Mouse (Mus musculus): ENCODE measurements around the gene Efna5. TPM values are rescaled to one million over a fixed set of nuclear protein-coding genes. Genes with fewer than 3 reads are reported as not detected.
A peak's percentile ranks its signal among the peaks of the same experiment; 100 is the strongest.

The Efna5 gene
- polyA plus RNA-seq, 1 experiment from 2014 or later: 32.3 TPM

GRCm38 (mm10) chr17:62672068-62672467 lies 209.0 kb downstream of the Efna5 start:
- ATAC-seq: no peak
- H3K9ac ChIP-seq (ENCODE audit: low read depth, low read length): no peak overlapping the region
- H3K9me3 ChIP-seq (ENCODE audit: control insufficient read depth, low read length): no peaks in the 10 kb centered on the region
- no peak overlapping the region for H3K4me2 ChIP-seq (ENCODE audit: low read length)
- H3K4me3 ChIP-seq (ENCODE audit: low read length): no peak overlapping the region
- no peaks in the 10 kb centered on the region for H3K36me3 ChIP-seq (ENCODE audit: control insufficient read depth, insufficient read depth, low read length)
- WGBS: 83% methylated on average over 8 of the region's 8 CpGs
- no peaks in the 10 kb centered on the region for H3K27me3 ChIP-seq (replicated peaks; ENCODE audit: control insufficient read depth, insufficient read depth, low read length)
- no peak overlapping the region for H3K27ac ChIP-seq (ENCODE audit: low read depth, low read length)
- no peaks in the 10 kb centered on the region for H3K4me1 ChIP-seq (ENCODE audit: control insufficient read depth, insufficient read depth, low read depth, low read length)

GRCm38 (mm10) chr17:62666761-62667160 lies 214.4 kb downstream of the Efna5 start:
- ATAC-seq: no peak
- Histone ChIP-seq H3K9ac (ENCODE audit: low read depth, low read length) (no peak overlapping the region), H3K27ac (ENCODE audit: low read depth, low read length) (no peak overlapping the region), H3K4me1 (ENCODE audit: control insufficient read depth, insufficient read depth, low read depth, low read length) (0 out of 2 replicates have a peak, but pooled peaks cover 3% of the 10 kb centered on the region), H3K4me2 (ENCODE audit: low read length) (no peak overlapping the region), H3K27me3 (replicated peaks; ENCODE audit: control insufficient read depth, insufficient read depth, low read length) (no peaks in the 10 kb centered on the region), H3K36me3 (ENCODE audit: control insufficient read depth, insufficient read depth, low read length) (no peaks in the 10 kb centered on the region), H3K9me3 (ENCODE audit: control insufficient read depth, low read length) (no peaks in the 10 kb centered on the region), H3K4me3 (ENCODE audit: low read length) (no peak overlapping the region)
- 69% methylated on average over 6 of the region's 6 CpGs for WGBS

- Histone ChIP-seq H3K4me3 (ENCODE audit: low read length) (no peak overlapping the region), H3K4me2 (ENCODE audit: low read length) (no peak overlapping the region), H3K9me3 (ENCODE audit: control insufficient read depth, low read length) (no peaks in the 10 kb centered on the region), H3K36me3 (ENCODE audit: control insufficient read depth, insufficient read depth, low read length) (no peaks in the 10 kb centered on the region), H3K9ac (ENCODE audit: low read depth, low read length) (no peak overlapping the region), H3K27ac (ENCODE audit: low read depth, low read length) (no peak overlapping the region), H3K27me3 (replicated peaks; ENCODE audit: control insufficient read depth, insufficient read depth, low read length) (no peaks in the 10 kb centered on the region), H3K4me1 (ENCODE audit: control insufficient read depth, insufficient read depth, low read depth, low read length) (0 out of 2 replicates have a peak, but pooled peaks cover 3% of the 10 kb centered on the region)
- no peak for ATAC-seq
- WGBS: 82% methylated on average over 7 of the region's 7 CpGs
Measured at GRCm38 (mm10) chr17:62665823-62666222, 215.3 kb downstream of the Efna5 start.

- WGBS: 53% methylated on average over 2 of the region's 2 CpGs
- ATAC-seq: no peak
- no peak overlapping the region for H3K9ac ChIP-seq (ENCODE audit: low read depth, low read length)
- no peaks in the 10 kb centered on the region for H3K36me3 ChIP-seq (ENCODE audit: control insufficient read depth, insufficient read depth, low read length)
- no peaks in the 10 kb centered on the region for H3K27me3 ChIP-seq (replicated peaks; ENCODE audit: control insufficient read depth, insufficient read depth, low read length)
- H3K27ac ChIP-seq (ENCODE audit: low read depth, low read length): no peak overlapping the region
- H3K4me2 ChIP-seq (ENCODE audit: low read length): no peak overlapping the region
- peaks cover 8% of the 10 kb centered on the region; the same call in 1 of the 2 replicates for H3K4me1 ChIP-seq (ENCODE audit: control insufficient read depth, insufficient read depth, low read depth, low read length)
- no peaks in the 10 kb centered on the region for H3K9me3 ChIP-seq (ENCODE audit: control insufficient read depth, low read length)
- no peak overlapping the region for H3K4me3 ChIP-seq (ENCODE audit: low read length)
Measured at GRCm38 (mm10) chr17:62664709-62665108, 216.4 kb downstream of the Efna5 start.

- Histone ChIP-seq H3K9ac (ENCODE audit: low read depth, low read length) (no peak overlapping the region), H3K4me3 (ENCODE audit: low read length) (no peak overlapping the region), H3K27me3 (replicated peaks; ENCODE audit: control insufficient read depth, insufficient read depth, low read length) (no peaks in the 10 kb centered on the region), H3K4me2 (ENCODE audit: low read length) (no peak overlapping the region), H3K9me3 (ENCODE audit: control insufficient read depth, low read length) (no peaks in the 10 kb centered on the region), H3K4me1 (ENCODE audit: control insufficient read depth, insufficient read depth, low read depth, low read length) (peaks cover 12% of the 10 kb centered on the region; the same call in 1 of the 2 replicates), H3K36me3 (ENCODE audit: control insufficient read depth, insufficient read depth, low read length) (no peaks in the 10 kb centered on the region), H3K27ac (ENCODE audit: low read depth, low read length) (no peak overlapping the region)
- WGBS: 61% methylated on average over 7 of the region's 7 CpGs
- ATAC-seq: no peak
Measured at GRCm38 (mm10) chr17:62661801-62662200, 219.3 kb downstream of the Efna5 start.

GRCm38 (mm10) chr17:62659501-62660175 lies 221.5 kb downstream of the Efna5 start:
- Histone ChIP-seq H3K4me1 (ENCODE audit: control insufficient read depth, insufficient read depth, low read depth, low read length) (peaks cover 10% of the 10 kb centered on the region), H3K27ac (ENCODE audit: low read depth, low read length) (peak overlapping the region; percentile 23), H3K4me2 (ENCODE audit: low read length) (peak overlapping the region; percentile 43), H3K4me3 (ENCODE audit: low read length) (no peak overlapping the region), H3K9me3 (ENCODE audit: control insufficient read depth, low read length) (no peaks in the 10 kb centered on the region), H3K9ac (ENCODE audit: low read depth, low read length) (0 out of 2 replicates have a peak overlapping the region, but pooled peaks have one; percentile 36), H3K36me3 (ENCODE audit: control insufficient read depth, insufficient read depth, low read length) (no peaks in the 10 kb centered on the region), H3K27me3 (replicated peaks; ENCODE audit: control insufficient read depth, insufficient read depth, low read length) (no peaks in the 10 kb centered on the region)
- ATAC-seq: peak; percentile 96
- 24% methylated on average over 14 of the region's 14 CpGs for whole genome bisulfite sequencing

- 45% methylated on average over 12 of the region's 12 CpGs for WGBS
- Histone ChIP-seq H3K4me2 (ENCODE audit: low read length) (no peak overlapping the region), H3K27ac (ENCODE audit: low read depth, low read length) (no peak overlapping the region), H3K4me3 (ENCODE audit: low read length) (no peak overlapping the region), H3K4me1 (ENCODE audit: control insufficient read depth, insufficient read depth, low read depth, low read length) (peaks cover 10% of the 10 kb centered on the region), H3K9me3 (ENCODE audit: control insufficient read depth, low read length) (no peaks in the 10 kb centered on the region), H3K36me3 (ENCODE audit: control insufficient read depth, insufficient read depth, low read length) (no peaks in the 10 kb centered on the region), H3K27me3 (replicated peaks; ENCODE audit: control insufficient read depth, insufficient read depth, low read length) (no peaks in the 10 kb centered on the region), H3K9ac (ENCODE audit: low read depth, low read length) (no peak overlapping the region)
- ATAC-seq: no peak
Measured at GRCm38 (mm10) chr17:62657832-62658630, 223.1 kb downstream of the Efna5 start.

- Histone ChIP-seq H3K27me3 (replicated peaks; ENCODE audit: control insufficient read depth, insufficient read depth, low read length) (no peaks in the 10 kb centered on the region), H3K36me3 (ENCODE audit: control insufficient read depth, insufficient read depth, low read length) (no peaks in the 10 kb centered on the region), H3K9me3 (ENCODE audit: control insufficient read depth, low read length) (no peaks in the 10 kb centered on the region), H3K4me3 (ENCODE audit: low read length) (no peak overlapping the region), H3K27ac (ENCODE audit: low read depth, low read length) (no peak overlapping the region), H3K4me1 (ENCODE audit: control insufficient read depth, insufficient read depth, low read depth, low read length) (peaks cover 10% of the 10 kb centered on the region), H3K9ac (ENCODE audit: low read depth, low read length) (no peak overlapping the region), H3K4me2 (ENCODE audit: low read length) (no peak overlapping the region)
- WGBS: 79% methylated on average over 7 of the region's 7 CpGs
- no peak for ATAC-seq
Measured at GRCm38 (mm10) chr17:62657051-62657450, 224.1 kb downstream of the Efna5 start.

- Histone ChIP-seq H3K4me1 (ENCODE audit: control insufficient read depth, insufficient read depth, low read depth, low read length) (peaks cover 10% of the 10 kb centered on the region), H3K9me3 (ENCODE audit: control insufficient read depth, low read length) (no peaks in the 10 kb centered on the region), H3K4me3 (ENCODE audit: low read length) (no peak overlapping the region), H3K27ac (ENCODE audit: low read depth, low read length) (no peak overlapping the region), H3K9ac (ENCODE audit: low read depth, low read length) (no peak overlapping the region), H3K27me3 (replicated peaks; ENCODE audit: control insufficient read depth, insufficient read depth, low read length) (no peaks in the 10 kb centered on the region), H3K36me3 (ENCODE audit: control insufficient read depth, insufficient read depth, low read length) (no peaks in the 10 kb centered on the region), H3K4me2 (ENCODE audit: low read length) (no peak overlapping the region)
- no peak for ATAC-seq
- WGBS: 64% methylated on average over 7 of the region's 7 CpGs
Measured at GRCm38 (mm10) chr17:62656591-62656990, 224.5 kb downstream of the Efna5 start.
